Mouse (Mus musculus) inflammation-experienced regulatory T-cells (primary cell): Measurements from ENCODE around the gene 2210010C04Rik. TPM values are rescaled to one million over a fixed set of nuclear protein-coding genes. Genes with fewer than 3 reads are reported as not detected.

ENCODE experiments used
- polyA plus RNA-seq, 2 experiments: library from polyadenylated mRNA; unstranded; fragments of 100-300 nt; shearing (Covaris generic); gene quantifications; one replicate each; pipeline ENCODE4 v1.2.1; 2017

Gene 2210010C04Rik
- under 1 TPM; 0.14 to 0.26 TPM for polyA plus RNA-seq

DNA sequence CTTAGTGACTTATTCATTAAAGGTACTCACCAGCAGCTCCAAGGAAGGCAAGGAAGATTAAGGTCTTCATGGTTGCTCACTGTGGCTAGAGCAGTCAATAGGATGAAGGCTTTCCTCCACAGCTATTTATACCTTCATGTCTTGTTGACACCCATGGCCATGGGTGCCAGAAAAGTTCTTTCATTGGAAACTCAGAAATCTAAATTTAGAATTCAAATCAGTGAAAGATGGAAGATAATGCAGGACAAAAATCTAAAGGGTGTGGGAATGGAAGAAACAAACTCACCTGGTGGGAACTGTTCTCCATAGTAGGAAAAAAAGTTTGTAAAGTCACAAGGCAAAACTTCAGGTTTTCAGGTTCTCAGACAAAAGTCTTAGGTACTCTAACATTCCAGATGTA is at the start of gene 2210010C04Rik:
2210010C04Rik (minus strand) TSS at position 101 of the 400 bp plus-strand sequence.

DNA sequence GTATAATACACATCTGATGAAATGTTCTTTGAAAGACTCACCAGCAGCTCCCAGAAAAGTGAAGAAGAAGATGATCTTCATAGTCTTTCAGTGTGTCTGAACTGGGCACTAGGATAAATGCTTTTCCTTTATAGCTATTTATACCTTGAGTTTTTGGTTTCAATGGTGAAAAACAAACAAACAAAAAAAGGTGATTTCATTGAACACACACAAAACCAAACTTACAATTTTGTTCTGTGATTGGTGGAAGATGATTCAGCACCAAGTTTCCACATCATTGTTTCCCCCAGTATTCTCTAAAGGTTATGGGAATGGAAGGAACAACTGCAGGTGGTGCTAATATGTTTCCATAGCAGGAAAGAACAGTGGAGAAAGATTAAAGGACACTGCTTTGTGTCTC is 35.9 kb downstream of the 2210010C04Rik start, which contains the start of gene Gm2663:
Gm2663 (minus strand) TSS at position 101 of the 400 bp plus-strand sequence.

Other genes starting within 250 kb of the 2210010C04Rik start
- under 1 TPM in 1 of 2 experiments, not detected in 1; 0.11 TPM for gene Moxd2, start 148.0 kb downstream of the 2210010C04Rik start, polyA plus RNA-seq
- not detected for gene Prss58, start 135.1 kb downstream of the 2210010C04Rik start, polyA plus RNA-seq
- gene 1700074P13Rik, start 95.0 kb downstream of the 2210010C04Rik start, polyA plus RNA-seq, result 1 to 10 TPM in 1 of 2 experiments, under 1 TPM in 1; 0.19 to 2.1 TPM
- gene Gm4744, start 83.6 kb downstream of the 2210010C04Rik start, polyA plus RNA-seq, result not detected
- under 1 TPM in 1 of 2 experiments, not detected in 1; 0.33 TPM for gene 1810009J06Rik, start 70.8 kb downstream of the 2210010C04Rik start, polyA plus RNA-seq
- gene Gm2663, start 36.0 kb downstream of the 2210010C04Rik start, polyA plus RNA-seq, result 1 to 10 TPM in 1 of 2 experiments, not detected in 1; 3.3 TPM